In genomic region chr8:103173803-103174429, GRCm38 (mm10) we compare ENCODE assay signal across 17 mouse cellular contexts.
DNase-seq lines count a peak whose midpoint lies in the region; ATAC-seq lines count a peak whose summit lies in the region.
"Had no signal": no experiment of that assay in that cellular context is flagged by ENCODE, and none has a peak within 500 bp of the region (broad histone marks: within the 10 kb centered on the region; RNA-seq: fewer than 3 reads in every experiment).

No protein-coding gene starts in this region.

- peaks cover 5% of the 10 kb centered on the region for H3K4me1 ChIP-seq in heart, embryonic 16.5 days (ENCODE audit: control insufficient read depth, insufficient read depth, low read length)
- no peaks in the 10 kb centered on the region for H3K4me1 ChIP-seq in intestine, embryonic 14.5 days (replicated peaks; ENCODE audit: control insufficient read depth, insufficient read depth, low read length)
- H3K4me1 ChIP-seq in kidney, embryonic 15.5 days = no peaks in the 10 kb centered on the region

- peak; percentile 72 for ATAC-seq in heart, embryonic 16.5 days (replicated peaks; ENCODE audit: extremely low read depth, insufficient read depth, low FRiP score)
- peak; percentile 74 for ATAC-seq in intestine, embryonic 14.5 days (replicated peaks; ENCODE audit: low FRiP score, low TSS enrichment, low read depth)
- ATAC-seq in kidney, embryonic 15.5 days (replicated peaks; ENCODE audit: low FRiP score) = no peak
- ATAC-seq in megakaryocyte, adult 5-6 weeks (ENCODE audit: poor library complexity, severe bottlenecking) = no peak
- ATAC-seq: CD4-positive, CD25-positive, alpha-beta regulatory T cell, adult 4 months; forebrain, embryonic 16.5 days; hindbrain, postnatal 0 days; midbrain, embryonic 16.5 days had no signal

- no peaks in the 10 kb centered on the region for H3K36me3 ChIP-seq in heart, embryonic 16.5 days (ENCODE audit: control insufficient read depth, insufficient read depth)
- H3K36me3 ChIP-seq in intestine, embryonic 14.5 days (ENCODE audit: control insufficient read depth, insufficient read depth, low read length) = no peaks in the 10 kb centered on the region
- H3K36me3 ChIP-seq in kidney, embryonic 15.5 days = no peaks in the 10 kb centered on the region

- DNase-seq in heart, adult 9 months (ENCODE audit: low spot score in 2 of 2) = no peak
- DNase-seq in adrenal gland, adult 8-10 months = peak; percentile 25
- peak; percentile 40 for DNase-seq in adrenal gland, postnatal 10 days
- no peak for DNase-seq in intestine, embryonic 14.5 days (ENCODE audit: low spot score)
- DNase-seq: cerebellum, adult 11-12 months; cerebellum, postnatal 36 days; liver; lung, adult 2 months; thymus, adult 18-20 months had no signal

- no peak overlapping the region for H3K4me2 ChIP-seq in heart, embryonic 16.5 days (ENCODE audit: low read depth, low read length)
- no peak overlapping the region for H3K4me2 ChIP-seq in intestine, embryonic 14.5 days (ENCODE audit: low read length)
- no peak overlapping the region for H3K4me2 ChIP-seq in kidney, embryonic 15.5 days

- no peaks in the 10 kb centered on the region for H3K9me3 ChIP-seq in heart, embryonic 16.5 days (replicated peaks; ENCODE audit: control insufficient read depth, low read length)
- no peaks in the 10 kb centered on the region for H3K9me3 ChIP-seq in intestine, embryonic 14.5 days (ENCODE audit: control insufficient read depth, low read length)
- no peaks in the 10 kb centered on the region for H3K9me3 ChIP-seq in kidney, embryonic 15.5 days (replicated peaks)

- no peaks in the 10 kb centered on the region for H3K27me3 ChIP-seq in heart, embryonic 16.5 days (ENCODE audit: control insufficient read depth, insufficient read depth, low read length)
- no peaks in the 10 kb centered on the region for H3K27me3 ChIP-seq in intestine, embryonic 14.5 days (replicated peaks; ENCODE audit: control insufficient read depth, insufficient read depth, low read length)
- no peaks in the 10 kb centered on the region for H3K27me3 ChIP-seq in kidney, embryonic 15.5 days

- H3K27ac ChIP-seq in heart, embryonic 16.5 days (ENCODE audit: low read length) = no peak overlapping the region
- no peak overlapping the region for H3K27ac ChIP-seq in intestine, embryonic 14.5 days (ENCODE audit: low read depth)
- no peak overlapping the region for H3K27ac ChIP-seq in kidney, embryonic 15.5 days
- H3K27ac ChIP-seq: hindbrain, postnatal 0 days; kidney, postnatal 0 days had no signal

- no peak overlapping the region for H3K4me3 ChIP-seq in heart, embryonic 16.5 days (ENCODE audit: low read length)
- no peak overlapping the region for H3K4me3 ChIP-seq in intestine, embryonic 14.5 days (ENCODE audit: low read depth, low read length)
- no peak overlapping the region for H3K4me3 ChIP-seq in kidney, embryonic 15.5 days (replicated peaks)

- no peak overlapping the region for H3K9ac ChIP-seq in heart, embryonic 16.5 days (ENCODE audit: low read length)
- no peak overlapping the region for H3K9ac ChIP-seq in intestine, embryonic 14.5 days (ENCODE audit: low read length)
- H3K9ac ChIP-seq in kidney, embryonic 15.5 days = no peak overlapping the region

- WGBS in heart, embryonic 16.5 days = 67% methylated on average over 5 of the region's 5 CpGs
- WGBS in intestine, embryonic 14.5 days = 74% methylated on average over 5 of the region's 5 CpGs
- WGBS in kidney, embryonic 15.5 days = 66% methylated on average over 5 of the region's 5 CpGs

Comparison
In these comparisons a context has a peak if more than half of its experiments do, and no peak if none do; other contexts are left out.
1. ATAC-seq: peak in heart, embryonic 16.5 days (single experiment) and intestine, embryonic 14.5 days (single experiment); none in kidney, embryonic 15.5 days (single experiment) and megakaryocyte, adult 5-6 weeks (single experiment).
2. DNase-seq: peak in adrenal gland, adult 8-10 months (single experiment) and adrenal gland, postnatal 10 days (single experiment); none in heart, adult 9 months (0 of 2) and intestine, embryonic 14.5 days (single experiment).